Mouse (Mus musculus): ENCODE results near the gene Atoh7. TPM values are rescaled to one million over a fixed set of nuclear protein-coding genes. Genes with fewer than 3 reads are reported as not detected.

Atoh7 gene
- polyA plus RNA-seq, 1 experiment from 2014 or later = not detected

DNA sequence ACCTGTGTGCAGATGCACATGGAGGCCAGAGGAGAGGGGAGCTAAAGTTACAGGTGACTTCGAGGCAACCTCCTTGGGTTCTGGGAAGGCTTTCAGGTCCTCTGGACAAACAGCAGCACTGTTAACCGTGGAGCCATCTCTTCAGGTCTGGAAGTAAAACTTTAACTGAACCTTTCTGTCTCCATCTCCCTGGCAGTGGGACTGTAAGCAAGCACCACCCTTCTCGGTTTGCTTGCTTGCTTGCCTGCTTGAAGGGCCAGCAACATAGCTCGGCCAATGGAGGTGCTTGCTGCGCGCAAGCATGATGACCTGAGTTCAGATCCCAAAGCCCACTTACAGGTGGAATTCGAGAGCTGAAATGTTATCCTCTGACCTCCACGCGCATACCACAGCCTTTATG, 34.9 kb upstream of the Atoh7 start:
- no peak overlapping the region for H3K27ac ChIP-seq
- WGBS = 69% methylated on average over 9 of the region's 9 CpGs

GRCm38 (mm10) chr10:63065561-63065960, 33.9 kb upstream of the Atoh7 start:
- ATAC-seq (replicated peaks; ENCODE audit: low FRiP score) = no peak

More for the DNA sequence above, 34.9 kb upstream of the Atoh7 start:
- H3K36me3 ChIP-seq = no peaks in the 10 kb centered on the region
- H3K4me1 ChIP-seq = peaks cover 9% of the 10 kb centered on the region
- no peak for ATAC-seq (replicated peaks; ENCODE audit: low FRiP score)
- H3K9me3 ChIP-seq (replicated peaks) = no peaks in the 10 kb centered on the region
- H3K4me3 ChIP-seq (replicated peaks) = no peak overlapping the region
- no peak overlapping the region for H3K4me2 ChIP-seq
- H3K27me3 ChIP-seq = no peaks in the 10 kb centered on the region
- no peak overlapping the region for H3K9ac ChIP-seq

GRCm38 (mm10) chr10:63065988-63066387, 33.5 kb upstream of the Atoh7 start:
- Histone ChIP-seq H3K27me3 (no peaks in the 10 kb centered on the region), H3K9ac (no peak overlapping the region), H3K36me3 (no peaks in the 10 kb centered on the region), H3K27ac (no peak overlapping the region), H3K4me3 (replicated peaks) (no peak overlapping the region), H3K9me3 (replicated peaks) (no peaks in the 10 kb centered on the region), H3K4me1 (peaks cover 3% of the 10 kb centered on the region; the same call in 1 of the 2 replicates), H3K4me2 (no peak overlapping the region)
- ATAC-seq (replicated peaks; ENCODE audit: low FRiP score) = peak; percentile 73
- WGBS = 8% methylated on average over 5 of the region's 5 CpGs

More at GRCm38 (mm10) chr10:63065561-63065960, 33.9 kb upstream of the Atoh7 start:
- Histone ChIP-seq H3K36me3 (no peaks in the 10 kb centered on the region), H3K27ac (no peak overlapping the region), H3K4me3 (replicated peaks) (no peak overlapping the region), H3K9ac (no peak overlapping the region), H3K4me2 (no peak overlapping the region), H3K9me3 (replicated peaks) (no peaks in the 10 kb centered on the region), H3K4me1 (peaks cover 6% of the 10 kb centered on the region), H3K27me3 (no peaks in the 10 kb centered on the region)
- WGBS = 61% methylated on average over 8 of the region's 8 CpGs

- 72% methylated on average over 10 of the region's 10 CpGs for WGBS
- H3K4me1 ChIP-seq = peaks cover 14% of the 10 kb centered on the region
- no peaks in the 10 kb centered on the region for H3K9me3 ChIP-seq (replicated peaks)
- ATAC-seq (replicated peaks; ENCODE audit: low FRiP score) = no peak
- peaks cover 8% of the 10 kb centered on the region for H3K27me3 ChIP-seq
- H3K36me3 ChIP-seq = no peaks in the 10 kb centered on the region
- no peak overlapping the region for H3K4me2 ChIP-seq
- no peak overlapping the region for H3K9ac ChIP-seq
- H3K27ac ChIP-seq = no peak overlapping the region
- no peak overlapping the region for H3K4me3 ChIP-seq (replicated peaks)
Measured at GRCm38 (mm10) chr10:63086304-63086703, 13.1 kb upstream of the Atoh7 start.

GRCm38 (mm10) chr10:63089103-63089757, 10.2 kb upstream of the Atoh7 start:
- no peak overlapping the region for H3K27ac ChIP-seq
- peak overlapping the region; percentile 75 for H3K4me2 ChIP-seq
- peaks cover 14% of the 10 kb centered on the region for H3K4me1 ChIP-seq
- WGBS = 39% methylated on average over 8 of the region's 8 CpGs
- peaks cover 10% of the 10 kb centered on the region for H3K27me3 ChIP-seq
- ATAC-seq (replicated peaks; ENCODE audit: low FRiP score) = no peak
- H3K4me3 ChIP-seq (replicated peaks) = peak overlapping the region; percentile 38
- H3K36me3 ChIP-seq = no peaks in the 10 kb centered on the region
- H3K9me3 ChIP-seq (replicated peaks) = no peaks in the 10 kb centered on the region
- H3K9ac ChIP-seq = peak overlapping the region; percentile 29; the same call in 1 of the 2 replicates

GRCm38 (mm10) chr10:63089758-63090571, 9.5 kb upstream of the Atoh7 start:
- H3K4me2 ChIP-seq = peak overlapping the region; percentile 75
- peaks cover 14% of the 10 kb centered on the region for H3K4me1 ChIP-seq
- H3K9me3 ChIP-seq (replicated peaks) = no peaks in the 10 kb centered on the region
- H3K9ac ChIP-seq = peak overlapping the region; percentile 29; the same call in 1 of the 2 replicates
- WGBS = 4% methylated on average over 26 of the region's 26 CpGs
- H3K4me3 ChIP-seq (replicated peaks) = peak overlapping the region; percentile 38
- no peaks in the 10 kb centered on the region for H3K36me3 ChIP-seq
- peaks cover 10% of the 10 kb centered on the region for H3K27me3 ChIP-seq
- no peak overlapping the region for H3K27ac ChIP-seq
- ATAC-seq (replicated peaks; ENCODE audit: low FRiP score) = no peak

GRCm38 (mm10) chr10:63091915-63092314, 7.5 kb upstream of the Atoh7 start:
- Histone ChIP-seq H3K36me3 (no peaks in the 10 kb centered on the region), H3K9ac (no peak overlapping the region), H3K27me3 (peaks cover 11% of the 10 kb centered on the region), H3K4me1 (peaks cover 14% of the 10 kb centered on the region), H3K27ac (no peak overlapping the region), H3K9me3 (replicated peaks) (no peaks in the 10 kb centered on the region), H3K4me2 (no peak overlapping the region), H3K4me3 (replicated peaks) (no peak overlapping the region)
- no peak for ATAC-seq (replicated peaks; ENCODE audit: low FRiP score)
- WGBS = 62% methylated on average over 7 of the region's 7 CpGs

GRCm38 (mm10) chr10:63092616-63093550, 6.6 kb upstream of the Atoh7 start:
- Histone ChIP-seq H3K4me1 (peaks cover 14% of the 10 kb centered on the region), H3K27me3 (peaks cover 21% of the 10 kb centered on the region), H3K9ac (no peak overlapping the region), H3K9me3 (replicated peaks) (no peaks in the 10 kb centered on the region), H3K36me3 (no peaks in the 10 kb centered on the region), H3K4me3 (replicated peaks) (no peak overlapping the region), H3K4me2 (no peak overlapping the region), H3K27ac (no peak overlapping the region)
- WGBS = 70% methylated on average over 10 of the region's 10 CpGs
- ATAC-seq (replicated peaks; ENCODE audit: low FRiP score) = no peak

DNA sequence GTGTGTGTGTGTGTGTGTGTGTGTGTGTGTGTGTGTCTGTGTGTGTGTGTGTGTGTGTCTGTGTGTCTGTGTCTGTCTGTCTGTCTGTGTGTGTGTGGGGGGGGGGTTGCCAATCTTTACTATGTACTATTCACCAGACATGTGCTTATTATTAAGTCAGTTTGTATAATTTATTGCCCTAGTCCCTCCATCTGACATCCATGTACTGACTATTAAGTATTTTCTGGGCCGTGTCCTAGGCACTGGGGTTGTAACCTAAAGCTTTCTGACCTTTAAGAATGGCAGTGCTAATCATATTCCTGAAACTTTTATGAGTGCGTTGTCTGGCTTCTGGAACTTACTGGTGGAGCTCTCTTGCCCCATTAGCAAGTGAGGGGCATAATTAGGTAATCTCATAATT, 2.7 kb upstream of the Atoh7 start:
- ATAC-seq (replicated peaks; ENCODE audit: low FRiP score) = no peak
- no peak overlapping the region for H3K4me2 ChIP-seq
- 61% methylated on average over 2 of the region's 2 CpGs for WGBS
- H3K27ac ChIP-seq = no peak overlapping the region
- H3K36me3 ChIP-seq = no peaks in the 10 kb centered on the region
- H3K9ac ChIP-seq = no peak overlapping the region
- no peak overlapping the region for H3K4me3 ChIP-seq (replicated peaks)
- H3K9me3 ChIP-seq (replicated peaks) = no peaks in the 10 kb centered on the region
- H3K27me3 ChIP-seq = peaks cover 50% of the 10 kb centered on the region
- peaks cover 11% of the 10 kb centered on the region; the same call in 1 of the 2 replicates for H3K4me1 ChIP-seq

GRCm38 (mm10) chr10:63098191-63098590, 1.3 kb upstream of the Atoh7 start:
- Histone ChIP-seq H3K4me3 (replicated peaks) (no peak overlapping the region), H3K4me1 (peaks cover 11% of the 10 kb centered on the region; the same call in 1 of the 2 replicates), H3K36me3 (no peaks in the 10 kb centered on the region), H3K9ac (no peak overlapping the region), H3K27ac (no peak overlapping the region), H3K27me3 (peaks cover 52% of the 10 kb centered on the region), H3K4me2 (no peak overlapping the region), H3K9me3 (replicated peaks) (no peaks in the 10 kb centered on the region)
- 64% methylated on average over 12 of the region's 12 CpGs for WGBS
- no peak for ATAC-seq (replicated peaks; ENCODE audit: low FRiP score)

GRCm38 (mm10) chr10:63099941-63100562, 601 bp downstream of the Atoh7 start:
- Histone ChIP-seq H3K9me3 (replicated peaks) (no peaks in the 10 kb centered on the region; the same call in 1 of the 2 replicates), H3K4me2 (peak overlapping the region; percentile 92), H3K9ac (peak overlapping the region; percentile 46), H3K27me3 (peaks cover 51% of the 10 kb centered on the region), H3K36me3 (no peaks in the 10 kb centered on the region), H3K27ac (no peak overlapping the region), H3K4me3 (replicated peaks) (peak overlapping the region; percentile 51), H3K4me1 (peaks cover 11% of the 10 kb centered on the region; the same call in 1 of the 2 replicates)
- peak; percentile 85 for ATAC-seq (replicated peaks; ENCODE audit: low FRiP score)
- under 1% methylated on average over 62 of the region's 62 CpGs for WGBS
